Mouse (Mus musculus) bone marrow, adult 2 months (tissue): ENCODE measurements around the gene B3gat3. TPM values are rescaled to one million over a fixed set of nuclear protein-coding genes. Genes with fewer than 3 reads are reported as not detected.

Source experiments
- H3K27ac ChIP-seq: fragments of 200-500 bp; 2 replicates; pipeline ENCODE4 v1.5.1; 2012; ENCODE audit warnings: low read depth, mild to moderate bottlenecking, control low read depth, inconsistent platforms, low read length; ENCODE audit not compliant: control insufficient read depth, poor library complexity, insufficient read depth
- H3K4me1 ChIP-seq: fragments of 200-500 bp; 2 replicates; pipeline ENCODE4 v1.6.1; 2011; ENCODE audit warnings: low read length; ENCODE audit not compliant: control insufficient read depth, insufficient read depth
- H3K4me3 ChIP-seq: fragments of 200-500 bp; replicated peaks from 2 replicates; pipeline ENCODE3; 2011; ENCODE audit warnings: mild to moderate bottlenecking, low read depth, low read length, control low read depth; ENCODE audit not compliant: control insufficient read depth
- CTCF ChIP-seq: fragments of 200-500 bp; IDR thresholded peaks from 2 replicates; pipeline ENCODE4 v1.5.1; 2011; ENCODE audit warnings: low read length, control low read depth; ENCODE audit not compliant: control insufficient read depth, insufficient read depth
- POLR2A ChIP-seq: fragments of 200-500 bp; IDR thresholded peaks from 2 replicates; pipeline ENCODE4 v1.6.1; 2011; ENCODE audit warnings: low read depth, mild to moderate bottlenecking, control low read depth, low read length, borderline replicate concordance; ENCODE audit not compliant: control insufficient read depth
- WGBS: fragments of 180-500 bp; shearing (Covaris S2); methylation state at CpG from one replicate; pipeline ENCODE4 v1.1.7; 2018; 5-methylcytosine and 5-hydroxymethylcytosine counted together
- polyA plus RNA-seq: library from polyadenylated mRNA; stranded (reverse); fragments of >200 nt; gene quantifications from 2 replicates; pipeline ENCODE4 v1.2.4, GENCODE M21; 2011; ENCODE audit warnings: low replicate concordance; ENCODE audit not compliant: missing spikeins, insufficient read depth, insufficient read length

The B3gat3 gene
- polyA plus RNA-seq, 1 experiment, result 58.5 TPM

GRCm38 (mm10) chr19:8944750-8945149, 24.6 kb downstream of the B3gat3 start:
- Histone ChIP-seq H3K4me1 (peaks cover 5% of the 10 kb centered on the region; the same call in 1 of the 2 replicates), H3K4me3 (no peak overlapping the region), H3K27ac (no peak overlapping the region; the same call in 1 of the 2 replicates)
- TF ChIP-seq CTCF (no peak), POLR2A (no peak)
- WGBS, result 5% methylated on average over 5 of the region's 5 CpGs

GRCm38 (mm10) chr19:8945251-8945650, 25.1 kb downstream of the B3gat3 start:
- peaks cover 5% of the 10 kb centered on the region; the same call in 1 of the 2 replicates for H3K4me1 ChIP-seq
- H3K27ac ChIP-seq, result no peak overlapping the region
- no peak for TF ChIP-seq CTCF
- TF ChIP-seq POLR2A, result no peak
- WGBS, result 51% methylated on average over 6 of the region's 6 CpGs
- H3K4me3 ChIP-seq, result no peak overlapping the region

GRCm38 (mm10) chr19:8946929-8947328, 26.8 kb downstream of the B3gat3 start:
- TF ChIP-seq POLR2A, result no peak
- H3K4me3 ChIP-seq, result no peak overlapping the region
- no peak overlapping the region for H3K27ac ChIP-seq
- peaks cover 1% of the 10 kb centered on the region; the same call in 1 of the 2 replicates for H3K4me1 ChIP-seq
- 67% methylated on average over 7 of the region's 7 CpGs for WGBS

- TF ChIP-seq CTCF, result no peak
- no peak for TF ChIP-seq POLR2A
- peaks cover 2% of the 10 kb centered on the region; the same call in 1 of the 2 replicates for H3K4me1 ChIP-seq
Measured at GRCm38 (mm10) chr19:8950190-8950589, 30.0 kb downstream of the B3gat3 start.

GRCm38 (mm10) chr19:8952241-8952640, 32.1 kb downstream of the B3gat3 start:
- no peak overlapping the region for H3K4me3 ChIP-seq
- H3K4me1 ChIP-seq, result peaks cover 2% of the 10 kb centered on the region; the same call in 1 of the 2 replicates
- TF ChIP-seq CTCF (no peak), POLR2A (no peak)
- WGBS, result 84% methylated on average over 9 of the region's 9 CpGs
- H3K27ac ChIP-seq, result no peak overlapping the region

More at GRCm38 (mm10) chr19:8950190-8950589, 30.0 kb downstream of the B3gat3 start:
- H3K4me3 ChIP-seq, result no peak overlapping the region
- WGBS, result 72% methylated on average over 5 of the region's 5 CpGs
- no peak overlapping the region for H3K27ac ChIP-seq

- WGBS, result under 1% methylated on average over 46 of the region's 46 CpGs
- peak within 1 kb of the TSS; percentile 62 for H3K27ac ChIP-seq
- H3K4me3 ChIP-seq, result peak within 1 kb of the TSS; percentile 94
- TF ChIP-seq POLR2A, result peak; percentile 59; the same call in 1 of the 2 replicates
- no peak for TF ChIP-seq CTCF
- peaks cover 2% of the 10 kb centered on the region; the same call in 1 of the 2 replicates for H3K4me1 ChIP-seq
Measured at GRCm38 (mm10) chr19:8953135-8954039, 33.2 kb downstream of the B3gat3 start, which contains the start of gene Tut1. TSS of gene Tut1 (plus strand) at chr19:8953847.

- Histone ChIP-seq H3K4me3 (peak overlapping the region; percentile 94), H3K27ac (no peak overlapping the region), H3K4me1 (peaks cover 2% of the 10 kb centered on the region; the same call in 1 of the 2 replicates)
- 4% methylated on average over 9 of the region's 9 CpGs for WGBS
- TF ChIP-seq POLR2A, result no peak
- no peak for TF ChIP-seq CTCF
Measured at GRCm38 (mm10) chr19:8954171-8954570, 34.0 kb downstream of the B3gat3 start.

- WGBS, result 80% methylated on average over 2 of the region's 2 CpGs
- Histone ChIP-seq H3K4me1 (no peaks in the 10 kb centered on the region), H3K27ac (no peak overlapping the region), H3K4me3 (no peak overlapping the region)
- TF ChIP-seq POLR2A, result no peak
- no peak for TF ChIP-seq CTCF
Measured at GRCm38 (mm10) chr19:8962256-8962655, 42.1 kb downstream of the B3gat3 start.

GRCm38 (mm10) chr19:8965075-8965474, 44.9 kb downstream of the B3gat3 start:
- 91% methylated on average over 11 of the region's 11 CpGs for WGBS
- H3K4me1 ChIP-seq, result no peaks in the 10 kb centered on the region
- H3K27ac ChIP-seq, result no peak overlapping the region
- no peak for TF ChIP-seq CTCF
- TF ChIP-seq POLR2A, result no peak
- H3K4me3 ChIP-seq, result no peak overlapping the region
